Mouse (Mus musculus) liver, embryonic 15.5 days (tissue): ENCODE measurements around the gene Nrp1. TPM values are rescaled to one million over a fixed set of nuclear protein-coding genes. Genes with fewer than 3 reads are reported as not detected.

Experiments used
- ATAC-seq: fragments of 200-750 bp; cut with Nextera tagmentation; 2 replicates; pipeline ENCODE4 v1.8.0; 2017; ENCODE audit warnings: moderate number of reproducible peaks, mild to moderate bottlenecking, moderate library complexity; ENCODE audit not compliant: insufficient read depth
- H3K27ac ChIP-seq: fragments of 300-500 bp; sonication (generic); replicated peaks from 2 replicates; pipeline ENCODE4 v1.5.1; 2015; ENCODE audit warnings: mild to moderate bottlenecking, inconsistent platforms
- H3K27me3 ChIP-seq: fragments of 300-500 bp; sonication (generic); 2 replicates; pipeline ENCODE4 v1.6.1; 2015; ENCODE audit warnings: mild to moderate bottlenecking, inconsistent platforms
- H3K36me3 ChIP-seq: fragments of 300-500 bp; sonication (generic); replicated peaks from 2 replicates; pipeline ENCODE4 v1.6.1; 2015; ENCODE audit warnings: moderate library complexity, mild to moderate bottlenecking, inconsistent platforms
- H3K4me1 ChIP-seq: fragments of 300-500 bp; sonication (generic); replicated peaks from 2 replicates; pipeline ENCODE4 v1.6.1; 2015; ENCODE audit warnings: inconsistent platforms
- H3K4me2 ChIP-seq: fragments of 300-500 bp; sonication (generic); 2 replicates; pipeline ENCODE4 v1.6.1; 2015; ENCODE audit warnings: moderate library complexity, mild to moderate bottlenecking, inconsistent platforms
- H3K4me3 ChIP-seq: fragments of 300-500 bp; sonication (generic); replicated peaks from 2 replicates; pipeline ENCODE4 v1.5.1; 2015; ENCODE audit warnings: mild to moderate bottlenecking, inconsistent platforms
- H3K9ac ChIP-seq: fragments of 300-500 bp; sonication (generic); 2 replicates; pipeline ENCODE4 v1.6.1; 2015; ENCODE audit warnings: moderate library complexity, mild to moderate bottlenecking, inconsistent platforms
- H3K9me3 ChIP-seq: fragments of 300-500 bp; sonication (generic); replicated peaks from 2 replicates; pipeline ENCODE4 v1.6.1; 2016; ENCODE audit warnings: inconsistent platforms
- WGBS: fragments of 180-500 bp; shearing (Covaris S2); methylation state at CpG from one replicate; pipeline ENCODE4 v1.1.7; 2015; ENCODE audit warnings: mixed read lengths; ENCODE audit not compliant: insufficient replicate concordance; 5-methylcytosine and 5-hydroxymethylcytosine counted together
- polyA plus RNA-seq: library from polyadenylated mRNA; unstranded; fragments of >200 nt; fragmentation: Nextera tagmentation; extraction: Ambion mirVana; gene quantifications from 2 replicates; pipeline ENCODE4 v1.2.1, GENCODE M21; 2015

Gene Nrp1
- polyA plus RNA-seq, 1 experiment from 2014 or later = 11.2 TPM

DNA sequence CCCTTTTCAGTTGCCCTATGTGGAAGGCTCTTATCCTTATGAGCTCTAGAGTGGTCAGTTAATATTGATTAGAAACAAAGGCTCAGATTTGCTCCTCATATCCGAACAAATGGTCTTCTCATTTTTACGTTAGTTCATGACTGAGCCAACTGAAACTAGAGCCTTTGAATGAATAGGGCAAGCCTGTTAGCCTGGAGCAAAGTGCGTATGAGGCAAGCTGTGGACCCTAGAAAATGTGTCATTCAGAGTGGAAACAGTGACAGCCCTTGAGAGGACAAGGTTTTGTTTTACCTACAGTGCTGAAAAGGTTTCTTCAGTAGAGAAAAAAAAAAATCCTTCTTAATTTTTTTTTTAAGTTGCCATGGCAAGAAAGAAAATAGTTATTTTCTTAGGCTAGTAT lies 124.9 kb downstream of the Nrp1 start:
- no peak overlapping the region for H3K9ac ChIP-seq
- H3K27ac ChIP-seq = peak overlapping the region; percentile 53; the same call in 1 of the 2 replicates
- no peaks in the 10 kb centered on the region for H3K27me3 ChIP-seq
- H3K4me1 ChIP-seq = peaks cover 3% of the 10 kb centered on the region; the same call in 1 of the 2 replicates
- no peaks in the 10 kb centered on the region for H3K36me3 ChIP-seq
- H3K4me2 ChIP-seq = no peak overlapping the region
- H3K9me3 ChIP-seq = no peaks in the 10 kb centered on the region
- WGBS = 49% methylated on average over 3 of the region's 3 CpGs
- no peak for ATAC-seq
- H3K4me3 ChIP-seq = no peak overlapping the region

DNA sequence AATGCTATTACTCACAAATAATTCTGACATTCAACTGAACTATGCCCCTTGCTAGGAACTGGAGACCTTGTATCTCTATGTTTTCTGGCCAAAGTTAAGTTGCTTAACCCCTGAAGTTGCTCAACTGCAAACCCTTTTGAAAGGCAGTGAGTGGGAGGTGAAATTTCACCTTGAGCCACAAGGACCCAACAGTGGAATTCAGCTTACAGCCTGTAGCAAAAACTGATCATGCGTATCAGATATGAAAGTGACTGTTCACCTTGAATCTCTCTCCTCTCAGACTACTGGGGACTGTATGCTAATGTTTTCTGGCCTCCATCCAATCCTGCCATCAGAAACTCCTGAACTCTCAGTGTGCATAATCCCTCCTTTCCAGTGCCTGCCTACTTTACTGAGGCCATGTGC lies 126.3 kb downstream of the Nrp1 start:
- H3K4me3 ChIP-seq = no peak overlapping the region
- H3K9ac ChIP-seq = no peak overlapping the region
- H3K9me3 ChIP-seq = no peaks in the 10 kb centered on the region
- 0 out of 2 replicates have a peak overlapping the region, but pooled peaks have one; percentile 8 for H3K4me2 ChIP-seq
- H3K36me3 ChIP-seq = no peaks in the 10 kb centered on the region
- peak overlapping the region; percentile 70 for H3K27ac ChIP-seq
- WGBS = 63% methylated on average over 1 of the region's 1 CpGs
- peak; percentile 43 for ATAC-seq
- peaks cover 14% of the 10 kb centered on the region; the same call in 1 of the 2 replicates for H3K4me1 ChIP-seq
- no peaks in the 10 kb centered on the region for H3K27me3 ChIP-seq

DNA sequence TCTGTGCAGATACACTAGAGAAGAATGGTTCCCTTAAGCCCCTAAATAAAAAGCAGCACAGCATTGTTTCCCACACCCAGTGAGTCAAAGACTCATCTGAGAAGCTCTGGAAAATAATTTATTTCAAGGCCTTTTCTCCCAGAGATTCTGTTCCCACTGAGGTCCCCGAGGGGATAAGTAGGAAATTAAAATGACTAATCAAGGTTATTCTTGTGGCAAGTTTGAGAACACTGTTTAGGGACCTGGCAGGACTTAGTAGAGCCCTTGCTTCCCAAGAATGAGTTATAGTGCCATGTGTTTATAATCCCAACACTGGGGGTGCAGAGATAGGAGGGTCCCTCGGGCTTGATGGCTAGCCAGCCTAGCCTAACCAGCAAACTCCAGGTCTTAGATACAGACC lies 127.6 kb downstream of the Nrp1 start:
- no peaks in the 10 kb centered on the region for H3K27me3 ChIP-seq
- H3K36me3 ChIP-seq = no peaks in the 10 kb centered on the region
- ATAC-seq = no peak
- WGBS = 32% methylated on average over 2 of the region's 2 CpGs
- peak overlapping the region; percentile 23 for H3K4me2 ChIP-seq
- no peak overlapping the region for H3K4me3 ChIP-seq
- H3K4me1 ChIP-seq = peaks cover 15% of the 10 kb centered on the region; the same call in 1 of the 2 replicates
- H3K9me3 ChIP-seq = no peaks in the 10 kb centered on the region
- H3K27ac ChIP-seq = peak overlapping the region; percentile 38; the same call in 1 of the 2 replicates
- H3K9ac ChIP-seq = no peak overlapping the region

DNA sequence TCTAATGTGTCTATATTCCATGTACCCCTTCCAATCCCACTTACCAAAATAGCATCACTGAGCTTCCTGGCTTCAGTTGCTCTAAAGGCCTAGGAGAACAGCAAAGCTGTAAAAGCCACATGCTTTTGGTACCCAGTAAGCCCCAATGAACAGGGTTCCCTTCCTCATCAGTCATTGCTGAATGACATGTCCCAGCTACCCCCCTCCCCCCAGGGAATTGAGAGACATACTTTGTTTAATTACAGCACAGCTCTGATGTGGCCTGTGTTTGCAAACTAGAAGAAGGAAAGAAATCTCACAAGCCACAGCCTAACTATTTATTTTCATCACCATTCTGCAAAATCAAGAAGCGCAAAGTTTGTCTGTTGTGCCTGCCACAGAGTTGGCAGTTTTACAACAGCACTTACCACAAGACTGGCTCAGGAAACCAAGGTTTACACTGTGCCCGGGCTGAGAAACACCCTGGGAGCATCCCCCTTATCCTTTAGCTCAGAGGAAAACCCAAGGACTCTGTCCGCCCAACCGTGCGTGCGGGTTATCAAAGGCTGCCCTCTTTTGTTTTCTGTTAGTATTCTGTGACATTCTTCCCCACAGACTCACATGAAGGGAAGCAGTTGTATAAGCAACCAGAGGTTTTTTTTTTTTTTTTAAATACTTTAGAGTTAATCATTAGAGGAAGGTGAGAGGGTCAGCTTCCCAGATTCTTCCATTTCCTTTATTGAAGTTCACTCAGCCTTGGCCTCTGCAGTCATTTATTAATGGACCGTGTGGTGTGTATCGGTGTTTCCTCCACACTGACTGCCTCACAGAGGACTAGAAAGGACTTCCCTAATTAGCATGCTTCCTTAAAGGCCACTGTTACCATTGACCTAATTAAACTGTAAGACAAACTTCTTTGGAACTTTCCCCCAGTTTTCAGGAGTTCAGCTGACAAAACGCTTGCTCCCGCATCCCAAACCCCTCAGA lies 129.8 kb downstream of the Nrp1 start:
- H3K9ac ChIP-seq = no peak overlapping the region
- H3K27ac ChIP-seq = peak overlapping the region; percentile 69
- H3K9me3 ChIP-seq = no peaks in the 10 kb centered on the region
- H3K4me1 ChIP-seq = peaks cover 15% of the 10 kb centered on the region; the same call in 1 of the 2 replicates
- peak overlapping the region; percentile 30 for H3K4me3 ChIP-seq
- no peaks in the 10 kb centered on the region for H3K36me3 ChIP-seq
- H3K4me2 ChIP-seq = peak overlapping the region; percentile 42
- ATAC-seq = peak; percentile 62
- WGBS = 33% methylated on average over 10 of the region's 10 CpGs
- no peaks in the 10 kb centered on the region for H3K27me3 ChIP-seq

DNA sequence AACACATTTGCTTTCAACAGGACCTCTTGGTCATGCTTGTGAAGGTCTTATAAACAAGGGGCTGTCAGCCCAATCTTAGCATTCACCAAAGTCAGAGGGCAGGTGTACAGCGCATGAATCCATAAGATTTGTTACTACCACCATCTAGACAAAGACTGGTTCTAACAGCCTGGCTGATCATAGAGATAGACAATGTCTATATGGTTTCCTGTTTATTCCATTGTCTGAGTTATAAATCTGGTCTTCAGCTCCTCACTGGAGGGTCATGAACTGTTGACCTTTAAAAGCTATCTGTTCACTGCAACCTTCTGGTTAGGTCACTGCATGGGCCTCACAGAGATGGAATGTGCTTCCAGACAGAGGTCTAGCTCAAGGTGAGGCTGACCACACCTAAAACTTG lies 130.9 kb downstream of the Nrp1 start:
- peak overlapping the region; percentile 65; the same call in 1 of the 2 replicates for H3K27ac ChIP-seq
- H3K9me3 ChIP-seq = no peaks in the 10 kb centered on the region
- WGBS = 69% methylated on average over 1 of the region's 1 CpGs
- H3K4me3 ChIP-seq = no peak overlapping the region
- no peak overlapping the region for H3K9ac ChIP-seq
- no peaks in the 10 kb centered on the region for H3K36me3 ChIP-seq
- peaks cover 15% of the 10 kb centered on the region; the same call in 1 of the 2 replicates for H3K4me1 ChIP-seq
- ATAC-seq = no peak
- no peak overlapping the region for H3K4me2 ChIP-seq
- no peaks in the 10 kb centered on the region for H3K27me3 ChIP-seq

DNA sequence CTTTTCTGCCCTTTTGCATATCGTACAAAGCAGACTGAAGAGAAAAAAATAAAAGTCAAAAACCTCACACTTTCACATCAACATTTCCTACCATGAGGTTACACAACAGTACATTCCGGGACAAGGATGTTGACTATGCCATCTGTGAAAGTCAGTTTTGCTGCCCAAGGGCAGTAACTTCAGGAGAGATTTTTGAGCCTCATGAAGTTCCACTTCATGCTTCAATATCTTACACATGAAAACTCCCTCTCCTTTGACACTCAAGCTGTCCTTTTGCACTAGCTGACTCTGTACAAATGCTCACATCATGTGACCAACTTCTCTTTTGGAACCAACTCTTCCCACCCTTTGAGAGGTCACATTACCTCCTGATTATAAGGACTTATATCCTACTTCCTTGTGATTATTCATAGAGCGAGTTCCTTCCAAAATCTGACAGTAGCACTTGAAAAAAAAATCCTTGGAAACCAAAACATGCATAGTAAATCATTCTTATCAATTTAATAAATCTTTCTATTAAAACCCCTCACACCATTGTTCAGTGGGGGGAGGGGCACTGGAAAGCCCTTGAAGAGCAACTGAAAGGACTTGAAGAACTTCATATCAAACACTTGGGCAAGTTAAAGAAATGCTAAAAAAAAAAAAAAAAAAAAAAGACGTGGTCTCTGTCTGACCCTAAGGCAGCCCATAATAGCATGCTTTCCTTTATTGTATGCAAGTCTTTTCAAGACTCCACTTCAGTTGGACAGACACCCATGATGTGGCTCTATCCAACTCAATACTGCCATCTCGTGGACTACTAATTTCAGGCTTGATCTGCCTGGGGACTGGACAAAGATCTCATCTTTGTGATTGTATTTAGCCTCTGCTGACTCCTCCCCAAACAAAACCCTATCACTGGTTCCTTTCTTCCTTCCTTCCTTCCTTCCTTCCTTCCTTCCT lies 133.0 kb downstream of the Nrp1 start:
- H3K27me3 ChIP-seq = no peaks in the 10 kb centered on the region
- 28% methylated on average over 5 of the region's 5 CpGs for WGBS
- no peak overlapping the region for H3K4me3 ChIP-seq
- H3K4me1 ChIP-seq = peaks cover 15% of the 10 kb centered on the region; the same call in 1 of the 2 replicates
- H3K27ac ChIP-seq = no peak overlapping the region
- H3K9ac ChIP-seq = no peak overlapping the region
- no peak overlapping the region for H3K4me2 ChIP-seq
- H3K36me3 ChIP-seq = no peaks in the 10 kb centered on the region
- no peaks in the 10 kb centered on the region for H3K9me3 ChIP-seq
- ATAC-seq = peak; percentile 47; the same call in 1 of the 2 replicates

DNA sequence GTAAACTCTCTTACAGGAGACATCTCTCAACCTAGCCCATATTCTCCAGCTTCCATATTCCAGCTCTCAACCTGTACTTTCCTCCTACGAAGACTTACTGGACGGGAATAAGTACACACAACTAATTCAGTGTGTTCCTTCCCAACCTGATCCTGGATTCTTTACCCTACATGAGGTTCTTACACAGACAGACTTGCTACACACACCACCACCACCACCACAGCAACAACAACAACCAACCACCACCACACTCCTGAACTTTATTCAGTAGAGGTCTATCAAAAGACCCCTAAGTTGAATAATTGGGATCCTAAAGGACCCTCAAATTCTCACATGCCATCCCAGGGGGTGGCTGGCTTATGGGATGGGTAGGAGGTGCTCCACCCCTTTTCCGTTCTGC lies 135.4 kb downstream of the Nrp1 start:
- no peaks in the 10 kb centered on the region for H3K27me3 ChIP-seq
- no peak overlapping the region for H3K27ac ChIP-seq
- ATAC-seq = no peak
- 62% methylated on average over 3 of the region's 3 CpGs for WGBS
- H3K9ac ChIP-seq = no peak overlapping the region
- H3K4me1 ChIP-seq = peaks cover 13% of the 10 kb centered on the region; the same call in 1 of the 2 replicates
- H3K4me2 ChIP-seq = no peak overlapping the region
- no peaks in the 10 kb centered on the region for H3K9me3 ChIP-seq
- no peaks in the 10 kb centered on the region for H3K36me3 ChIP-seq
- H3K4me3 ChIP-seq = no peak overlapping the region

DNA sequence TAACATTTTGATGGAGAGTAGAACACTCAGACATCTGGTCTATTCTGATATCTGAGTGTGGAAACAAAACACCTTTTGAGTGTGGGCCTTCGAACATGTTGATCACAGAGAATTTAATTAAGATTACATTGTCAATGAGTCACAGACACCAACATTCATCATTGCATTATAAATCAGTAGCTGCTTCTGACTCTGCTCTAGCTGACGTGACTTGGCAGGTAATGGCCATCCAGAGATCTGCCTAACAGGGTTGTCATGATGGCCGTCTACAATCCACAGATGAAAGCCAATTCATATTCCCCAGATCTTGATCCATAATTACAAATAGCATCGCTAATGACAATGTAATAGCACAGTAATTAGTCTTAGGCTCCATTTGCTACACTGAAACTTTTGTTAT lies 140.4 kb downstream of the Nrp1 start:
- WGBS = 64% methylated on average over 4 of the region's 4 CpGs
- no peaks in the 10 kb centered on the region for H3K4me1 ChIP-seq
- ATAC-seq = no peak
- H3K9ac ChIP-seq = no peak overlapping the region
- no peak overlapping the region for H3K4me2 ChIP-seq
- H3K9me3 ChIP-seq = no peaks in the 10 kb centered on the region
- no peak overlapping the region for H3K4me3 ChIP-seq
- no peak overlapping the region for H3K27ac ChIP-seq
- no peaks in the 10 kb centered on the region for H3K27me3 ChIP-seq
- no peaks in the 10 kb centered on the region for H3K36me3 ChIP-seq

DNA sequence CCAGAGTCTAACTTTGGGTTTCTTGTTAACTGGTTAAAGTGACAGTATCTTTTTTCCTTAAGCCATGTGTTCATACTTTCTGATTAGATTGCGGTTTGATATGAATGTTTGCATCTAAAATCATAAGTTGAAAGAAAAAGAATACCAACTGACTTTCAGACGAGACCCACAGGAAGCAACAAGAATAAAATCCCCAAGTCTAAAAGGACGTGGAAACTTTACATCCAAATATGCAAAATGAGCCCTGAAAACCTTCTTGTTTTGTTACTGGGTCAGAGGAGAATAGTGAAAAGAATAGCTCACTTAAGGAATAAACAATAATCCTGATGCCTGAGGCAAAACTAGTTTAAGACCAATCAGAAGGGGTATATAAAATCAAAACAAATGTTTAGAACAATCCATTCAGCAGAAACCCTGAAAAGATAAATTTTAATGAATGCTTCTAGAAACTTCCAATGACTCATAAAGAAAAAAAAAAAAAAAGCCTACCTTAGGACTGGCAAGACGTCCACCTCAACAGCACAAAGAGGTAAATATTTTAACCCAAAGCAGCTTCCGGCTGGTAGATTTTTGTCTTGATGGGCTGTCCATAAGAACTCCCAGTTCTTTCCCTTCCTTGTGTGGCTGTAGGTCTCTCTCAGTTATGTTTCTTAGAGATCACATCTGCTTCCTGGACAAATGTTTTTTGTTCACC lies 145.9 kb downstream of the Nrp1 start:
- no peaks in the 10 kb centered on the region for H3K36me3 ChIP-seq
- no peak for ATAC-seq
- H3K9ac ChIP-seq = no peak overlapping the region
- no peaks in the 10 kb centered on the region for H3K9me3 ChIP-seq
- 54% methylated on average over 5 of the region's 5 CpGs for WGBS
- no peaks in the 10 kb centered on the region for H3K4me1 ChIP-seq
- no peak overlapping the region for H3K27ac ChIP-seq
- no peaks in the 10 kb centered on the region for H3K27me3 ChIP-seq
- no peak overlapping the region for H3K4me3 ChIP-seq
- no peak overlapping the region for H3K4me2 ChIP-seq

DNA sequence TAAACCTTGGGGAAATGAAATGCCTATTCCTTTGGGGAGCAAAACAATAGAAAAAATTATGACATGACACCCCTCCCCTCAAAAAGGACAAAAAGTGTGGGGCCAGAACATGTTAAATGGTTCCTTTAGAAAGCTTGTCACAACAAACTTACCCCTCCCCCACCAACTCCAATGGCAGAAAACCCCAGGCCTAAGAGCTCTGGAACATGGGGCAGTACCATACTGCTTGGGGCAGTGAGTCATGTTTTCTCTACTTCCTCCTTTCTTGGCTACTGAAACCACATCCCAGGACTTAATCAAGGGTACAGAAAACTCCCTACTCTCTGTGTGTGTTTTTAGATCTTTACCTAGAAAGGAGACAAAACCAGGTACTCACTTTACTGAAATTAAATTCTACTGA lies 147.5 kb downstream of the Nrp1 start:
- no peaks in the 10 kb centered on the region for H3K36me3 ChIP-seq
- H3K4me2 ChIP-seq = no peak overlapping the region
- H3K4me3 ChIP-seq = no peak overlapping the region
- ATAC-seq = no peak
- no peak overlapping the region for H3K9ac ChIP-seq
- H3K4me1 ChIP-seq = no peaks in the 10 kb centered on the region
- no peaks in the 10 kb centered on the region for H3K9me3 ChIP-seq
- no peak overlapping the region for H3K27ac ChIP-seq
- no peaks in the 10 kb centered on the region for H3K27me3 ChIP-seq
